Mouse (Mus musculus) Muller cell, postnatal 12 days (primary cell): Measurements from ENCODE around the gene Dhcr24.

Experiments used
- DNase-seq: peaks from one replicate; pipeline ENCODE4 v3.0.0-alpha.2; 2015; ENCODE audit errors: inconsistent ontology term

Gene Dhcr24

GRCm38 (mm10) chr4:106606639-106607554 lies 46.1 kb downstream of the Dhcr24 start:
- DNase-seq, result no peak

- no peak for DNase-seq
Measured at GRCm38 (mm10) chr4:106607905-106608304, 47.1 kb downstream of the Dhcr24 start.

- DNase-seq, result no peak
Measured at GRCm38 (mm10) chr4:106613105-106613504, 52.3 kb downstream of the Dhcr24 start.

GRCm38 (mm10) chr4:106613560-106613959 lies 52.7 kb downstream of the Dhcr24 start:
- peak; percentile 24 for DNase-seq

GRCm38 (mm10) chr4:106614180-106614797 lies 53.5 kb downstream of the Dhcr24 start:
- DNase-seq, result peak; percentile 58

- DNase-seq, result no peak
Measured at GRCm38 (mm10) chr4:106614881-106615280, 54.0 kb downstream of the Dhcr24 start.

GRCm38 (mm10) chr4:106615637-106616036 lies 54.8 kb downstream of the Dhcr24 start:
- DNase-seq, result no peak

- peak; percentile 30 for DNase-seq
Measured at GRCm38 (mm10) chr4:106617056-106617455, 56.2 kb downstream of the Dhcr24 start, which contains the start of gene Lexm. TSS of gene Lexm (minus strand) at chr4:106617241.

- DNase-seq, result no peak
Measured at GRCm38 (mm10) chr4:106618898-106619297, 58.1 kb downstream of the Dhcr24 start.

- no peak for DNase-seq
Measured at GRCm38 (mm10) chr4:106621428-106621827, 60.6 kb downstream of the Dhcr24 start.

GRCm38 (mm10) chr4:106622030-106622493 lies 61.2 kb downstream of the Dhcr24 start, which contains the start of gene Ttc22:
TSS of gene Ttc22 (plus strand) at chr4:106622432.
- DNase-seq, result no peak

GRCm38 (mm10) chr4:106622712-106623111 lies 61.9 kb downstream of the Dhcr24 start:
- DNase-seq, result no peak

- no peak for DNase-seq
Measured at GRCm38 (mm10) chr4:106624271-106624670, 63.4 kb downstream of the Dhcr24 start.

GRCm38 (mm10) chr4:106627809-106628208 lies 67.0 kb downstream of the Dhcr24 start:
- no peak for DNase-seq

GRCm38 (mm10) chr4:106628650-106629360 lies 68.0 kb downstream of the Dhcr24 start:
- DNase-seq, result peak; percentile 17

- no peak for DNase-seq
Measured at GRCm38 (mm10) chr4:106629374-106629773, 68.5 kb downstream of the Dhcr24 start.

GRCm38 (mm10) chr4:106630333-106631220 lies 69.7 kb downstream of the Dhcr24 start:
- DNase-seq, result peak; percentile 50

GRCm38 (mm10) chr4:106632313-106632712 lies 71.5 kb downstream of the Dhcr24 start:
- no peak for DNase-seq

- DNase-seq, result no peak
Measured at GRCm38 (mm10) chr4:106633281-106634085, 72.6 kb downstream of the Dhcr24 start.

- DNase-seq, result no peak
Measured at GRCm38 (mm10) chr4:106634086-106634479, 73.2 kb downstream of the Dhcr24 start.
